Mouse (Mus musculus) T-helper 17 cell (primary cell): ENCODE results near the gene Diaph3.

Experiments
- in situ Hi-C, 2 experiments: fragments of 300-600 bp; cut with MboI, MseI; formaldehyde crosslinking; loops; 1 replicate in 1 of 2; 2 replicates in 1 of 2; pipeline ENCODE4 v1.15.1; 2025; ENCODE audit warnings: high pct_unique_total_duplicates in 2 of 2

The Diaph3 gene

GRCm38 (mm10) chr14:87140963-87141486 is at the start of gene Diaph3:
Gene Diaph3, minus strand, starts transcription at chr14:87141235.
- in situ Hi-C loops: loop anchor here (10.0 kb wide), 2 partner anchors 264 to 274 kb away; partner anchors contain the start of gene Tdrd3 (in 1 of the 2)

DNA sequence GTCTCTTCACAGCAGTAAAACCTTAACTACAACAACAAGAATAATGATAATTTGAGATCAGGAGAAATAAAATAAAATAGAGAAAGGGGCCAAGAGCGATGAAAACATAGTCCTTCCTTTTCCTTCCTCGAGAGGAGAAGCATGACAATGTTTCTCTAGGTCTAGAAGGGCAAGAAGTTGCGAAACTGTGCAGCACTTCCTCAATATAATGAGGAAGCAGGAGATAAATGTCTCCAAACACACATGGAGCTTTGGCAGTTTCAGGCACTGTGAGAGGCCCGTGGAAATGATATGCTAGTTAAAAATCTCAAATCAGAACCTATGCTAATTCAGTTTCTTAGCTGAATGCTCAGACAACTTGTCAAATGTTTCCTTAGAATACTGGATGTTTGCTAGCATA is 49.6 kb upstream of the Diaph3 start:
- in situ Hi-C loops: no loop called here

GRCm38 (mm10) chr14:87171577-87171976 is 30.5 kb upstream of the Diaph3 start:
- in situ Hi-C loops: no loop called here

DNA sequence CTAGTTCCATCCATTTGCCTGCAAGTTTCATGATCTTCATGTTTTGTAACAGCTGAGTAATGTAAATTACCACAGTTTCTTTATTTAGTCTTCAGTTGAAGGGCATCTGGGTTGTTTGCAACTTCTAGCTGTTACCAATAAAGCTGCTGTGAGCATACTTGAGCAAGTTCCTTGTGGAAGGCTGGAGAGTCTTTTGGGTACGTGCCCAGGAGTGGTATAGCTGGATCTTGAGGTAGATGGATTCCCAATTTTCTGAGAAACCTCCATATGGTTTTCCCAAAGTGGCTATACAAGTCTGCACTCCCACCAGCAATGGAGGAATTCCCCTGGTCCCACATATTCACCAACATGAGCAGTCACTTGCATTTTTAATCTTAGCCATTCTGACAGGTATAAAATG is 28.1 kb upstream of the Diaph3 start:
- in situ Hi-C loops: no loop called here

GRCm38 (mm10) chr14:87155621-87156238 is 14.7 kb upstream of the Diaph3 start:
- in situ Hi-C loops: no loop called here

DNA sequence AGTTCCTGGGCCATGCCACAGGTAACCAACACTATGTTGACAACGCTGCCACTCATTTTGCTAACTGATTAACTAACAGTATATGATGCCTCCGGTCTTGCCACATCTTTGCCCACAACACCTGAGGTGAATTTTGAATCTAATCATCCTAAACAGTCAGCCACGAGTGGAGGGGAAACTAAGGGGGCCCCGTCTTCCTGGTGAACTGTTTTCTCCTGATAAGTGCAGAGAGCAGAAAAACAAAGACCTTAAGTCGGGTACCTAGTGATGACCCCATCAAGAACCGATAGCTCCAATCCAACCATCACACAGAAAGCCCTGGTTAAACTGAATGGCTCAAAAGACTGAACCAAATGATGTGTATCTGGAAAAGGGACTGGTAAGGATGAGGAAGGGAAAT is 8.6 kb upstream of the Diaph3 start:
- in situ Hi-C loops: loop anchor here (10.0 kb wide), 2 partner anchors 255 to 265 kb away; partner anchors contain the start of gene Tdrd3 (in 1 of the 2)

GRCm38 (mm10) chr14:87146704-87147103 is 5.7 kb upstream of the Diaph3 start:
- in situ Hi-C loops: loop anchor here (10.0 kb wide), 2 partner anchors 258 to 268 kb away; partner anchors contain the start of gene Tdrd3 (in 1 of the 2)

DNA sequence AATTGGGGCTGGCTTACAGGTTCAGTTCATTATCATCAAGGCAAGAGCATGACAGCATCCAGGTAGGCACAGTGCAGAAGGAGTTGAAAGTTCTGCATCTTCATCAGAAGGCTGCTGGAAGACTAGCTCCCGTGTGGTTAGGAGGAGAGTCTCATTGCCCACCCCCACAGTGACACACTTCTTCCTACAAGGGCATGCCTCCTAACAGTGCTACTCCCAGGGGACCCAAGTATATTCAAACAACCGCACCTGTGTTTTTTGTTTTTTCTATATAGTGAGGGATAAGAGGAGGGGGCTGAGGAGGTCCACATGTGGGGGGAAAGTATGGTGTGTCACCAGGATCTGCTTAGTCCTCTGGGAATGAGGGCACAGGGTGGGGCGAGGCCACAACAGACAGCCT is 4.3 kb upstream of the Diaph3 start:
- in situ Hi-C loops: loop anchor here (10.0 kb wide), 2 partner anchors 259 to 269 kb away; partner anchors contain the start of gene Tdrd3 (in 1 of the 2)

GRCm38 (mm10) chr14:87141777-87142176 is 742 bp upstream of the Diaph3 start:
- in situ Hi-C loops: loop anchor here (10.0 kb wide), 2 partner anchors 263 to 273 kb away; partner anchors contain the start of gene Tdrd3 (in 1 of the 2)

DNA sequence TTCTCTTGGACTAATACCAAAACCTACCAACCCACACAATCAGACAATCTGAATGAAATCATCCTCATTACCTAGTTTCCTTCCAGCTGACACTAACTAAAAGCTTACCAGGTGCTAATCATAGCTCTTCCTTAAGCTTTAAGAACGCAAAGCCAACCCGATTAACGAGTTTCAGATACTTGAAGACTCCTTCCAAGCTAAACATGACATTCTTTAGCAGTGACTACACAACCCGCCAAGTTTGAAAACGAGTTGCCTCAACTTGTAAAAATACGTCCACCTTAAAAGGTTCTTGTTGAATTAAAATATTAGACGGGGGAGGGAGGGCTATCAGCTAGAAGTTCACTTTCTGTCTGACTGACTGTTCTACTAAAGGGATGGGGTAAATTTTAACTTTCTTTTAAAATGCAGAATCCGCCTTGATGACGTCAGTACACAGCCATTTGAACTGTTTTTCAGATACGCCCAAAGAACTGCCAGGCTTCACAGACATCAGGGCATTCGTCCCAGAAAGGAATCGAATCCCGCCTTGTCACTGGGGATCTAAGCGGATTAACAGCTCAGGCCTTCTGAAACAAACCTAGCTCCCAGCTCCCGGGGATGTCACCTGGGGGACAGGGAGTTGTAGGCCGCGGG is 590 bp downstream of the Diaph3 start:
- in situ Hi-C loops: loop anchor here (10.0 kb wide), 2 partner anchors 264 to 274 kb away; partner anchors contain the start of gene Tdrd3 (in 1 of the 2)

DNA sequence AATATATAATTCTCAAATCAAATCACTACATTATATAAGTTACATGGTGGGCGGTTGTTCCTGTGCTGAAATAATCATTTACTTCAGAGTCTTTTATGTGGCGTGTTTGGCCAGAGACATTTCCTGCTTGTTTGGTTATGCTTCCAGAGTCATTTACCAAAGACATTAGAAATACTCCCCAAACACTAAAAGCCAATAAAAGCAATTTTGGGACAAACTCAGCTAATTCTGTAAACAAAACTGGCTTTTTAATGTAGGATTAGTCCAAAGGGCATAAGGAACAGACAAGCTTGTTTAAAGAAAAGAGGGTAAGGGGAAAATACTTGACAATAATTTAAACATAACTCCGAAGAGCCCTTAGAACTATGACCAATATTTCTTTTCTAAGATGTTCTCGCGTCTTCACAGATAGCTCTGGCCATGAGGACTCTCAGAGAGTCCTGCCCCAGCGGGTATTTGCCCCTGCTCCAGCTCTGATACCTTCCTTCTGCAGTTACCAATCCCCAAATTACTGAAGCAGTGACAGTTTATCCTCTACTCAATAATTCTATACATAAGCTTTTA is 14.9 kb downstream of the Diaph3 start:
- in situ Hi-C loops: no loop called here

GRCm38 (mm10) chr14:87125492-87125891 is 15.5 kb downstream of the Diaph3 start:
- in situ Hi-C loops: no loop called here

GRCm38 (mm10) chr14:87123091-87123490 is 17.9 kb downstream of the Diaph3 start:
- in situ Hi-C loops: no loop called here

GRCm38 (mm10) chr14:87121868-87122267 is 19.2 kb downstream of the Diaph3 start:
- in situ Hi-C loops: no loop called here

- in situ Hi-C loops: no loop called here
Measured at GRCm38 (mm10) chr14:87110634-87111033, 30.4 kb downstream of the Diaph3 start.

GRCm38 (mm10) chr14:87099380-87100088 is 41.5 kb downstream of the Diaph3 start:
- in situ Hi-C loops: no loop called here

DNA sequence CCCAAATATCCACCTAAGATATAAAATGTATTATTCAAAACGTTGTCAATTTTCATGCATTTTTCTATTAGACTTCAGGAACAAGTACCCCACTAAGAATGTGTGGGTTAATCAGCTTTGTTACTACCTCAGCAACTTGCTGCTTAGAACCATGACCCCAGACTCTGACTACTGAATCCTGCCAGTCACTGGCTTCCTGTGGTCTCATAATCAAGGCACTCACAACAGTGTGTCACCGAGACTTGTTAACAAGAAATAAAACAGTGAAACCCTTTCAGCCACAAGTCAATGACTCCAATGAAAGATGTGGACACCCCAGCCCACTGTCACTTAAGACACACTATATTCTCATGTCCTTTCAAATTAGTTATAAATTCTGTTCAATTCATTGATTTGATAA is 42.9 kb downstream of the Diaph3 start:
- in situ Hi-C loops: no loop called here

GRCm38 (mm10) chr14:87091522-87091921 is 49.5 kb downstream of the Diaph3 start:
- in situ Hi-C loops: no loop called here

GRCm38 (mm10) chr14:87091108-87091507 is 49.9 kb downstream of the Diaph3 start:
- in situ Hi-C loops: no loop called here

- in situ Hi-C loops: no loop called here
Measured at GRCm38 (mm10) chr14:87088928-87089327, 52.1 kb downstream of the Diaph3 start.

GRCm38 (mm10) chr14:87088456-87088855 is 52.6 kb downstream of the Diaph3 start:
- in situ Hi-C loops: no loop called here

DNA sequence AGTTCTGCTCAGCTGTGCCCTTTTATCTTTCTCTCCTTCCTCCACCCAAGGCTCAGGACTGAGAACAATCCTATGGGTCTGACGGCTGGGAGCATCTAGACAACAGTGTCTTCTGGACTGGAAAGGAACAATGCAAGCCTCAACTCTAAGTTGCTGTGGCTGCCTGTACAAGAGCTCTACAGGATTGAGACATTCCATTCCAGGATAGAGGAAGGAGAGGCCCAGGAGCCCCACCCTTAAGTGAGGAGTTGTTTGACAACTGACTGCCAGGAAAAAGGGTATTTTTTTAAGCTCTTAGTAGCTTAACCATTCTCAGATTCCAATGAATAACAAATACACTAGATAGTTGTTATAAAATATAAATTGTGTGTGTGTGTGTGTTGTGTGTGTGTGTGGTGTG is 53.0 kb downstream of the Diaph3 start:
- in situ Hi-C loops: no loop called here
